14 mouse cellular contexts compared by ENCODE assay signal in the genomic region with DNA sequence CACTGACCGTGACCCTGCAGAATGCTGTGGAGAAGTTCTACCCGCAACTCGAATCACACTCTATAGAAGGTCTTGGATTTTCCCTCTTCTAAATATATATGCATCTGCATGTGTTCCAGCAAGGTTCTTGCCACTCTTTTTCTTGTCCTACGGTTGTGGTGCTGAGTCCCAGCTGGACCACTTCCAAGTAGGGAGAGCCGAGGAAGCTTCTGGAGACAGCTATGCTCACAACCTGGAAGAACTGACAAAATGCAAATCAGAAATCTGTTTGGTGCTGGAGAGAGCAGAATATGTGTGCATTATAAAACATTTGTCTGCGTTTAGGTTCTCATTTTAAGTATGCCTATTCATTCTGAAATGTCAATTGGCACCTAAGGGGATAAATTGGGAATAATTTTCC. TPM values are rescaled to one million over a fixed set of nuclear protein-coding genes. Genes with fewer than 3 reads are reported as not detected.
DNase-seq lines count a peak whose midpoint lies in the region.
"Had no signal": no experiment of that assay in that cellular context is flagged by ENCODE, and none has a peak within 500 bp of the region (broad histone marks: within the 10 kb centered on the region; RNA-seq: fewer than 3 reads in every experiment).

No protein-coding gene starts in this region.

- peak; percentile 60 for DNase-seq in layer of hippocampus, adult 11-12 months (ENCODE audit: low spot score)
- no peak for DNase-seq in layer of hippocampus, adult 9-10 months (ENCODE audit: low spot score)
- peak; percentile 11 to 51 for DNase-seq in frontal cortex, postnatal 25 days (ENCODE audit: low spot score in 2 of 2)
- peak; percentile 61 to 81 for DNase-seq in left cerebral cortex, adult 9 months (ENCODE audit: low spot score in 2 of 2)
- DNase-seq in right cerebral cortex, postnatal 36 days (ENCODE audit: low spot score in 2 of 2): peak; percentile 60 to 83
- DNase-seq in T-cell, adult 2 months (ENCODE audit: low spot score): no peak
- DNase-seq in adrenal gland, postnatal 25 days: no peak
- no peak for DNase-seq in urinary bladder, postnatal 36 days (ENCODE audit: low spot score in 2 of 2)
- DNase-seq: cerebellum, postnatal 36 days; gastrocnemius, postnatal 10 days; kidney, adult 11 months; lung, postnatal 14 days had no signal

RNA-seq across cellular contexts. Expression of a gene that starts 0.7 kb away (rescaled TPM):
- not detected in 2 replicates for total RNA-seq in adrenal gland, postnatal 25 days (2021)
- total RNA-seq: gastrocnemius, postnatal 10 days; layer of hippocampus, postnatal 14 days; MEL had no signal

Comparison
In these comparisons a context has a peak if more than half of its experiments do, and no peak if none do; other contexts are left out.
1. DNase-seq: peak in layer of hippocampus, adult 11-12 months (single experiment), frontal cortex, postnatal 25 days (2 of 2), left cerebral cortex, adult 9 months (2 of 2) and right cerebral cortex, postnatal 36 days (2 of 2); none in layer of hippocampus, adult 9-10 months (single experiment), T-cell, adult 2 months (single experiment), adrenal gland, postnatal 25 days (single experiment) and urinary bladder, postnatal 36 days (0 of 2).